Mouse (Mus musculus) skeletal muscle tissue, adult 2 months (tissue): ENCODE measurements around the gene Pde1c.

Experiments
- DNase-seq: peaks from one replicate; pipeline ENCODE4 v3.0.0-alpha.2; 2012; ENCODE audit warnings: low read depth, low spot score

Pde1c gene

GRCm38 (mm10) chr6:56332149-56332548, 236.8 kb downstream of the Pde1c start:
- no peak for DNase-seq

- DNase-seq, result no peak
Observed at GRCm38 (mm10) chr6:56331432-56331831, 237.5 kb downstream of the Pde1c start.

GRCm38 (mm10) chr6:56328103-56328502, 240.8 kb downstream of the Pde1c start:
- DNase-seq, result no peak

GRCm38 (mm10) chr6:56322799-56323198, 246.1 kb downstream of the Pde1c start:
- no peak for DNase-seq

- no peak for DNase-seq
Observed at GRCm38 (mm10) chr6:56310318-56310717, 258.6 kb downstream of the Pde1c start.

GRCm38 (mm10) chr6:56306066-56306465, 262.8 kb downstream of the Pde1c start:
- DNase-seq, result no peak

- DNase-seq, result no peak
Observed at GRCm38 (mm10) chr6:56292176-56292575, 276.7 kb downstream of the Pde1c start.

- DNase-seq, result peak; percentile 20
Observed at GRCm38 (mm10) chr6:56289307-56289706, 279.6 kb downstream of the Pde1c start.

GRCm38 (mm10) chr6:56284821-56285220, 284.1 kb downstream of the Pde1c start:
- no peak for DNase-seq

- no peak for DNase-seq
Observed at GRCm38 (mm10) chr6:56275461-56275860, 293.4 kb downstream of the Pde1c start.

- no peak for DNase-seq
Observed at GRCm38 (mm10) chr6:56271741-56272140, 297.2 kb downstream of the Pde1c start.

- DNase-seq, result no peak
Observed at GRCm38 (mm10) chr6:56264509-56264908, 304.4 kb downstream of the Pde1c start.

GRCm38 (mm10) chr6:56260118-56260517, 308.8 kb downstream of the Pde1c start:
- no peak for DNase-seq

- no peak for DNase-seq
Observed at GRCm38 (mm10) chr6:56257555-56258297, 311.2 kb downstream of the Pde1c start.

- no peak for DNase-seq
Observed at GRCm38 (mm10) chr6:56250091-56250490, 318.8 kb downstream of the Pde1c start.

GRCm38 (mm10) chr6:56191426-56192140, 377.3 kb downstream of the Pde1c start:
- DNase-seq, result no peak

GRCm38 (mm10) chr6:56176485-56176884, 392.4 kb downstream of the Pde1c start:
- no peak for DNase-seq

- no peak for DNase-seq
Observed at GRCm38 (mm10) chr6:56172172-56172571, 396.7 kb downstream of the Pde1c start.

- no peak for DNase-seq
Observed at GRCm38 (mm10) chr6:56168736-56169135, 400.2 kb downstream of the Pde1c start.

- DNase-seq, result no peak
Observed at GRCm38 (mm10) chr6:56158217-56158616, 410.7 kb downstream of the Pde1c start.

GRCm38 (mm10) chr6:56156836-56157235, 412.1 kb downstream of the Pde1c start:
- no peak for DNase-seq

- no peak for DNase-seq
Observed at GRCm38 (mm10) chr6:56130493-56131159, 438.3 kb downstream of the Pde1c start.
